Mouse (Mus musculus): ENCODE data around the gene Plk3.

Gene Plk3

DNA sequence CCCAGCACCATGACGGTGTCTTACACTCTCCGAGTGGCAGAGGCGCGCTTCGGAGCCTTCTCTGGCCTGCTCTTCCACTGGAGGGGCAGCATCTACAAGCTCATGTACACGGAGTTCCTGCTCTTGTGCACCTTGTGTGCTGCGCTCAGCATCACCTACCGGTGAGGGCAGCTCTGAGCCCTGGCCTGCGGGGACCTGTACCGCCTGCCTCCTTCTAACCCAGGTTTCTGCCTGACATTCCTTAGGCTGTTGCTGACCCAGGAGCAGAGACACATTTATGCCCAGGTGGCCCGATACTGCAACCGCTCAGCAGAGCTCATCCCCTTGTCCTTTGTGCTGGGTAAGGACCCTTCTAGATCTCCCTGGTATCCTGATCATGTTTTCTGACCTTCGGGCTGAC is 11.5 kb upstream of the Plk3 start:
- in situ Hi-C loops (cut with MboI; ENCODE audit: low pct_unique_long_range_greater_than_20kb in 1 of 2, low sequenced_read_pairs in 2 of 2, unreplicated experiment in 1 of 2) = loop anchor here (25.0 kb wide), 2 partner anchors 308 to 333 kb away; partner anchors contain the start of genes Hpdl (in 1 of the 2), Mutyh (in 1 of the 2) and Toe1 (in 1 of the 2)

DNA sequence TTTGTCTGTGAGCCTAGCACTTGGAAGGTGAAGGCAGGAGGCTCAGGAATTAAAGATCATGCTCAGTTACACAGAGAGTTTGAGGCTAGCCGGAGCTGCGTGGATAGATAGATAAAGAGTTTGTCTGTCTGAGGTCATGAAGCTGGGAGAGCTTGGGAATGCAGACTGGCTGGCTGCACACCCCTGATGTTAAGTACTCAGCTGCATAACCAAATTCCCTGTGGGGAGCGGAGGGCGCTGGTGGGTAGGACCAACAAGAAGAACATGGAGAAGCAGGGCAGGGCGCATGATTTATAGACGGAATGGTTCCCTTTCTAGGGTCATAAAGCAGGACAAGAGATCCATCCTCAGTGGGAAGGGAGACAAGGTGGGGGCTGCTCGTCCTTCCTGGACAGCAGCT is 9.3 kb upstream of the Plk3 start:
- in situ Hi-C loops (cut with MboI; ENCODE audit: low pct_unique_long_range_greater_than_20kb in 1 of 2, low sequenced_read_pairs in 2 of 2, unreplicated experiment in 1 of 2) = loop anchor here (5.0 to 25.0 kb wide), 5 partner anchors 36 to 331 kb away; partner anchors contain the start of genes Hpdl (in 1 of the 2), Mutyh (in 1 of the 2) and Toe1 (in 1 of the 2)

DNA sequence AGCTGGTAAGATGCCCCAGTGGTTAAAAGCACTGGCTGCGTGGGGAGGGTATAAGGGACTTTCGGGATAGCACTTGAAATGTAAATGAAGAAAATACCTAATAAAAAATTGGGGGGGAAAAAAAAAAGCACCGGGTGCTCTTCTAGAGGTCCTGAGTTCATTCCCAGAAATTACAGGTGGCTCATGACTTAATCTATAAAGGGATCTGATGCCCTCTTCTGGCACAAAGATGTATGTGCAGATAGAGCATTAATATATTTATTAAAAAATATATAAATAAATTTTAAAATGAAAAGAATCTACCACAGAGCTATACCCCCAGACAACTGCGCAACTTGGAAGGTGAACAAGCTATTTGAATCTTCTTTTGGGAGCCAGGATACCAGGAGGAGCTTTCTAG is 6.8 kb upstream of the Plk3 start:
- in situ Hi-C loops (cut with MboI; ENCODE audit: low pct_unique_long_range_greater_than_20kb in 1 of 2, low sequenced_read_pairs in 2 of 2, unreplicated experiment in 1 of 2) = loop anchor here (5.0 to 25.0 kb wide), 5 partner anchors 33 to 328 kb away; partner anchors contain the start of genes Hpdl (in 1 of the 2), Mutyh (in 1 of the 2) and Toe1 (in 1 of the 2)

DNA sequence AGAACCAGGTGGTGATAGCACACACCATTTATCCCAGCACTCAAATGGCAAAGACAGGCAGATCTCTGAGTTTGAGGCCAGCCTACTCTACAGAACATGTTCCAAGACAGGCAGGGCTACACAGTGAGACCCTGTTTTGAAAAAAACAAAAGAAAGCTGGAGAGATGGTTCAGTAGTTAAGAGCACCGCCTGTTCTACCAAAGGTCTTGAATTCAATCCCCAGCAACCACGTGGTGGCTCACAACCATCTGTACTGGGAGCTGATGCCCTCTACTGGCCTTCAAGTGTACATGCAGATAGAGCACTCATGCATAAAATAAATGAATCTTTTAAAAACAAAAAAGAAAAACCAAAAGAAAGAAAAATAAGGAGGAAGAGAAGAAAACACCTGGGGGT is 5.5 kb upstream of the Plk3 start:
- in situ Hi-C loops (cut with MboI; ENCODE audit: low pct_unique_long_range_greater_than_20kb in 1 of 2, low sequenced_read_pairs in 2 of 2, unreplicated experiment in 1 of 2) = loop anchor here (25.0 kb wide), 2 partner anchors 302 to 327 kb away; partner anchors contain the start of genes Hpdl (in 1 of the 2), Mutyh (in 1 of the 2) and Toe1 (in 1 of the 2)

DNA sequence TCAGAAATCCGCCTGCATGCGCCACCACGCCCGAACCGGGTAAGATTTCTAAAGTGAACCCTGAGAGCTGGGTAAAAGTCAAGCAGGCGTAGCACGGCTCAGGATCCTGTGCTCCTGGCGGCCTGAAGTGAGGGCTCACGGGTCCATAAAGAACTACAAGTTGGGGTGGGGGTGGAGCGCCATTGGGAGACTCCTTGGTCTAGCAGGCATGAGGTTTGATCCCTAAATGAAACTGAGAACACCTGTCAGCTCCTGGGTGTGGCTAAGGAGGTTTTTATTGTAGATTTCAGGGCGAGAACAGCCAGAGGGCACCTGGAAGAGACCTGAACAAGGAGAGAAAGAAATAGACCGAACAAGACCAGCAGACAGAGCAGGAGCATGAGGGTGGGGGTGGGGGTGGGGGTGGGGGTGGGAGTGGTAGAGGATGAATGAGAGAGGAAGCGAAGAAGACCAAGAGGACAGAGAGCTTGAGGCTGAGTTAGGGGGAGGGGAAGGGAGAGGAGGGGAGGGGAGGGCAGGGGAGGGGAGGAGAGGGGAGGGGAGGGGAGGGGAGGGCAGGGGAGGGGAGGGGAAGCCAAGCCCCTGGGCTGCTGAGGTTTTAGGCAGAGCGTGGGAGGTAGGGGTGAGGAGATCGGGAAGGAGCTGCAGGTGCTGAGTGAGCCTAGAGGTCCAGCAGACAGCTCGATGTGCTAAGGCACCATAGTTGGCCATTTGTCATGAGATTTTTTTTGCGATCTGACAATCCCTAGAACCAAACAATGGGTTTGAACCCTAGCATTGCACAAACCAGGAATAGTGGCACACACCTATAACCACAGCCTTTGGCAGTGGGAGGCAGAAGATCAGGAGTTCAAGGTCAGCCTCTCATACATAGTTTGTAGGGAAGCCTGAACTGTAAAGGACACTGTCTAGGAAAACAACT is 4.8 kb upstream of the Plk3 start:
- in situ Hi-C loops (cut with MboI; ENCODE audit: low pct_unique_long_range_greater_than_20kb in 1 of 2, low sequenced_read_pairs in 2 of 2, unreplicated experiment in 1 of 2) = loop anchor here (25.0 kb wide), 2 partner anchors 301 to 326 kb away; partner anchors contain the start of genes Hpdl (in 1 of the 2), Mutyh (in 1 of the 2) and Toe1 (in 1 of the 2)

DNA sequence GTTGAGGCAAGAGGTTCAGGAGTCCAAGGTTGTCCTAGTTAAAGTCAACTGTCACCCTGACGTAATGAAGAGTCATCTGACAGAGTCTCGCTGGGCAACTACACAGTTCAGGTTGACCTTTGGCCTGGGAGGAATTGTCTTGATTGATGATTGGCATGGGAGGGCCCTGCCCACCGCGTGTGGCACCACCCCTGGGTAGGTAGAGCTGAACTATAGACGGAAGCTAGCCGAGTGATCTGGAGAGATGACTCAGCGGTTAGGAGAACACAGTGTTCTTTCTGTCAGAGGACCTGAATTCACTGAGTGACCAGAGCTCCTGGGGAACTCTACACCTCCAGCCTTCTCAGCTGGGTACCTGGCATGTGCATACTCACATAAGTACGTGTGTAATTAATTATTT is 2.3 kb upstream of the Plk3 start:
- in situ Hi-C loops (cut with MboI; ENCODE audit: low pct_unique_long_range_greater_than_20kb in 1 of 2, low sequenced_read_pairs in 2 of 2, unreplicated experiment in 1 of 2) = loop anchor here (25.0 kb wide), 2 partner anchors 299 to 324 kb away; partner anchors contain the start of genes Hpdl (in 1 of the 2), Mutyh (in 1 of the 2) and Toe1 (in 1 of the 2)

DNA sequence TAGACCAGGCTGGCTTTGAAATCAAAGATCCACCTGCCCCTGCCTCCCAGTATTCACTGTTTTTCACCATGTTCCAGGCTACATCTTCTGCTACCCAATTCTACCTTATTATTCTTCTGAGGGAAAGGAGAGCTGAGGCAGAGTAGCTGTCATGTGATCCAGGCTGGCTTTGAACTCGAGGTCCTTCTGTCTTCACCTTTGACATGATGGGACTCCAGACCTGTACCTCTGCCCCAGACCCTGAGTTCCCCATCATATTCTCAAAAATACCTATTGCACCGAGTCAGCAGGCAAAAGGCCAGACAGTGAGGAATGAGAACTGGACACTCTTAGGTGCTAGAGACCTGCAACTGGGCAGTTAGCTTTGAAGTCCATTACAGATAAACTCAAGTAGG is 835 bp upstream of the Plk3 start:
- in situ Hi-C loops (cut with MboI; ENCODE audit: low pct_unique_long_range_greater_than_20kb in 1 of 2, low sequenced_read_pairs in 2 of 2, unreplicated experiment in 1 of 2) = loop anchor here (25.0 kb wide), 2 partner anchors 297 to 322 kb away; partner anchors contain the start of genes Hpdl (in 1 of the 2), Mutyh (in 1 of the 2) and Toe1 (in 1 of the 2)

DNA sequence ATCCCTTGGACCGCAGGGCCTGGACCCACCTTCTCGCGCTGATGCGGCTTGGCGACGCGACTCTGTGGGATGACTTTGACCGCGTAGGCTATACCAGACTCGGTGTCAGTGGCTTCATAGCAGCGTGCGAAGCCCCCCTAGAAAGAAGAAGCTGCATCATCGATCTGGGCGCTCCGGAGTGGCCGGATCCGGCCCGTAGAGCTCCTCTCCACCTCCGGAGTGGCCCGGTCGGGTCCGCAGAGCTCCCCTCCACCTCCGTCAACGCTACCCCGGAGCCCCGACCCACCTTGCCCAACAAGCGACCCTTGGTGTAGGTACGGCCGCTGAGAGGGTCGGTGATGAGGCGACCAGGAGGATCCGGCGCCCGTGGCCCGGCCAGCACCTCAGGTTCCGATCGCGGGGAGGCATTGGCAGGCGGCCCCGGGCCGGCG is 382 bp downstream of the Plk3 start:
- in situ Hi-C loops (cut with MboI; ENCODE audit: low pct_unique_long_range_greater_than_20kb in 1 of 2, low sequenced_read_pairs in 2 of 2, unreplicated experiment in 1 of 2) = loop anchor here (25.0 kb wide), 2 partner anchors 296 to 321 kb away; partner anchors contain the start of genes Hpdl (in 1 of the 2), Mutyh (in 1 of the 2) and Toe1 (in 1 of the 2)

DNA sequence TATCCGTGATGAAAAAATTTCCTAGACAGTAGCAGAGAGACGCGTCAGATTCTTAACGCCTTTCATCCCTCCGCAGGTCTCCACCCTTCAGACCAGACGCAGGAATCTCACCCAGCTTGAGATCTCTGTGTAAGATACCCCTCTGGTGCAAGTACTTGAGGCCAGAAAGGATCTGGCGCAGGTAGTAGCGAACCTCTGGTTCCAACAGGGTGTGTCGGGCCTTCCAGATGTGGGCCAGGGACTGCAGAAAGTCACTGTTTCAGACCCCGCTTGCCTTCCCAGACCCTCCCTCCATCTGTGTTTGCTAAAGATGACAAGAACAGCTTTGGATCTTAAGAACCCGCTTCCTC is 994 bp downstream of the Plk3 start:
- in situ Hi-C loops (cut with MboI; ENCODE audit: low pct_unique_long_range_greater_than_20kb in 1 of 2, low sequenced_read_pairs in 2 of 2, unreplicated experiment in 1 of 2) = loop anchor here (25.0 kb wide), 2 partner anchors 295 to 320 kb away; partner anchors contain the start of genes Hpdl (in 1 of the 2), Mutyh (in 1 of the 2) and Toe1 (in 1 of the 2)

DNA sequence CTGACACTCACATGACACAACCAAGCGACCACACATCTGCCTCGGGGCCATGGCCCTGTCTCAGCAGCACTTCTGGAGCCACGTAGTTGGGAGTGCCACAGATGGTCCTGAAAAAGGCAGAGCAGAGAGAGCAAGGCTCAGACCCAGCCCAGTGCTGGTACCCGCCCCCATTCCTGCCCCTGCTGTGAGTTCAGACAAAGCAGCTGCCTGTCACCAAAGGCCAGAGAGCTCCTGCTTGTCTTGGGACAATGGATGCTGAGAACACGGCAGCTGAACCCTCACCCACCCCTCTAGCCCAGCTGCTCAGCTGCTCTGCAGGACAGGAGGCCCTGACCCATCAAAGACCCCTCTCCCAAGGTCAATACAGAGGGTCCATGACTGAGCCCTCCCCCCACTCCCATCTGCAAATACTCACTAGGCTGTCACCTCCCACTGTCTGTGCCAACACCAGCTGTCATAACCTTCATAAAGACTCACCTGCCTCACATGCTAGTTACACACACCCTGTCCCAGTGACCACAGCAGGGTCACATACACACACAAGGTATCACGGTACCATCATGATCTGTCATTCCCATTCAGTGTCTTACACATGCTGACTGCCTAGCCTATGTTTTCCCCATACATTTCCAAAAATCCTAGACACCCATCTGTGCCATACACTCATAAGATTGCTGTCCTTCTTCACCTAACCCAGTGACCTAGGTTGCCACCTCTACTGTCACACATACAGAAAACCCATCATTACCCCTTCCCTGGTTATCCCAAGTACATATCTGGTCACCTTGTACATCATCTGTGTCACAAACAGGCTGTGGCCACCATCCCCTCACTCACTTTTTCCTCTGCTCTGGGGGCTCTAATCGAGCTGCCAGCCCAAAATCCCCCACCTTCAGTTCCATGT is 1.6 kb downstream of the Plk3 start:
- in situ Hi-C loops (cut with MboI; ENCODE audit: low pct_unique_long_range_greater_than_20kb in 1 of 2, low sequenced_read_pairs in 2 of 2, unreplicated experiment in 1 of 2) = loop anchor here (25.0 kb wide), 2 partner anchors 295 to 320 kb away; partner anchors contain the start of genes Hpdl (in 1 of the 2), Mutyh (in 1 of the 2) and Toe1 (in 1 of the 2)

DNA sequence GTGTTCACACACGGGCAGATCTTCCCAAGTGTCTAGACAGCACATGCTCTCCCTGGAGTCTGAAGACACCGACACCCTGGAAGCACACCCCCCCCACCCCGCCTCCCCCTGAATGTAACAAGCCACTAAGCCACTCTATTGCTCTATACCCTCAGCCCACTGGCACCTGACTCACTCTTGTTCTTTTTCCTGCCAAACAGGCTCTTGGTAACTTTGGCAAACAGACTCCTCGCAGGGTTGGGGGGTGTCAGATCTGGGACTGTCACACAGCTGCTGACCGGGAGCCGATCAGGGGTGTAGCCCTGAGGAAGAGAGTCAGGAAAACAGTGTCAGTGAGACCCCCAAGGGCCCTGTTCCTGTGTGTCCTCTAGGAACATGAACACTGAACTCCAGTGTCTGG is 2.6 kb downstream of the Plk3 start:
- in situ Hi-C loops (cut with MboI; ENCODE audit: low pct_unique_long_range_greater_than_20kb in 1 of 2, low sequenced_read_pairs in 2 of 2, unreplicated experiment in 1 of 2) = loop anchor here (25.0 kb wide), 2 partner anchors 294 to 319 kb away; partner anchors contain the start of genes Hpdl (in 1 of the 2), Mutyh (in 1 of the 2) and Toe1 (in 1 of the 2)

DNA sequence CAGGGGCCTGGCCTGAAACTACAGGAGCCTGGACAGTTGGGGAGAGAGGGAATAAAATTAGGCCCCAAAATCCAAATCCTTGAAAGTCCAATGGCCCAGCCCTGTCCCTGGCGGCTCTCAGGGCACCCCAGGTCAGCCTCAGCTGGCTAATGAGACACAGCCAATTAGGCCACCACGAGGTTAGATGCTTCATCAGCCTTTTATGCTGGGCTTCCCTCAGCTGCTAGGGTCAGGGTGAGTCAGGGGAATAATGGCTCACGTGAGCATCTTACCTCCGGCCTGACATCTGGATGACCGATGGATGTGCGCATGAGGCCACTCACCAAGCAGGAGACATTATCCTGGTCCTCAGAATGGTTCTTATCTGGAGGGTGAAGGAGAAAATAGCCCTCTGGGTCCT is 3.0 kb downstream of the Plk3 start:
- in situ Hi-C loops (cut with MboI; ENCODE audit: low pct_unique_long_range_greater_than_20kb in 1 of 2, low sequenced_read_pairs in 2 of 2, unreplicated experiment in 1 of 2) = loop anchor here (25.0 kb wide), 2 partner anchors 293 to 318 kb away; partner anchors contain the start of genes Hpdl (in 1 of the 2), Mutyh (in 1 of the 2) and Toe1 (in 1 of the 2)

DNA sequence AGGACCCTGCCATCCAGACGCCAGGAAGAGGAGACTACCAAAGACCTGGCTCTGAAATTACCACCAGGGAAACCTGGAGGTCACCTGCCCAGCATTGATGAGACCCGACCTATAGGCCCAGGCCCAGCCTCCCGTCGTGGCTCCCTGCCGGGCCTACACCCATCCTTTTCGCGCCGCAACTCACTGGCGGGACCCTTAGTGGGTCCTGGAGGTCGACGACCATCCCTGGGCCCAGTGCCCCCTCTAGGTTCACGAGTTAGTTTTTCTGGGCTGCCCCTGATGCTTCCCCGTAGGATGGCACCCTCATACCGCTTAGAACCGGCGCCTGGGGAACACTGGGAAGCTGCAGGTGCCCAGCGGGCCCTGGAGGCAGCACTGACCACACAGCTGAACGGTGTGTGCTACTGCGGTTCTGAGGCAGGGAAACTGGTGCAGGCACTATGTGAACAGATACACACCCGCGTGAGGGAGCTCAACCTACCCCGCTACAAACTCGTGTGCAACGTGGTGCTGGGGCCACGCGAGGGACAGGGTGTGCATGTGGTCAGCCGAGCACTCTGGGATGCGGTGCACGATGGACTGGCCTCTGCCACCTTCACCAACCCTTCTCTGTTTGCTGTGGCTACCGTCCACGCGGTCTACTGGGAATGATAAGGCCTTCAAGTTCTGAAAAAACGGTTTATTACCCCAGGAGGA is 5.6 kb downstream of the Plk3 start:
- in situ Hi-C loops (cut with MboI; ENCODE audit: low pct_unique_long_range_greater_than_20kb in 1 of 2, low sequenced_read_pairs in 2 of 2, unreplicated experiment in 1 of 2) = loop anchor here (25.0 kb wide), 2 partner anchors 291 to 316 kb away; partner anchors contain the start of genes Hpdl (in 1 of the 2), Mutyh (in 1 of the 2) and Toe1 (in 1 of the 2)

DNA sequence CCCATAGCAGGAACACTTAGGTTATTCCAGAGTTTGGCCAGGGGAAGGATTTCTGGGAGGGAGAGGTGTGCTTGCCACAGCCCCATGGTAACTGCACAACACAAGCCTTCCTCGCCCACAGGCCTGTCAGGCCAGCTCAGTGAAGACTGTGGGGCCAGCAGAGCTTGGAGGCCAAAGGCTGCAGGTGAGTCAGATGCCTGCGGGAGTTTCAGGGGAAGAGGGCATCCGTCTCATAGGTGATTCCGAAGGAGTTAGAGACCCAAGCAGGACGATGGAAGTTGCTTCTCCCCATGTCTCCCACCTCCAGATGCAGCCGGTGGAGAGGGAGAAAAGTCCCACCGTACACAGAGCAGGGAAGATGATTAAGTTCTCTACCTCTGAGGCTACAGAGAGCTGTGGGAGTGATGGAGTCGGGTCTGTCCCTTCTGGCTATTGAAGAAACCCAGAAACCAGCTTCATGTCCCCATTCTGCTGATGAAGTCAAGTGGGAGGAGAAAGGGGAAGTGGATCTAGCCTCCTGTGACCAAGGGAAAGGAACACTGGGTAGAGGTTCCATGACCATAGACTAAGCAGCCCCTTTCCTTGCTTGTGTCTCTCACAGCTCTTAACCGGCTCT is 7.0 kb downstream of the Plk3 start, which contains the start of gene Tctex1d4:
Tctex1d4 (plus strand) TSS at position 120 of the 616 bp plus-strand sequence.
- in situ Hi-C loops (cut with MboI; ENCODE audit: low pct_unique_long_range_greater_than_20kb in 1 of 2, low sequenced_read_pairs in 2 of 2, unreplicated experiment in 1 of 2) = loop anchor here (25.0 kb wide), 2 partner anchors 289 to 314 kb away; partner anchors contain the start of genes Hpdl (in 1 of the 2), Mutyh (in 1 of the 2) and Toe1 (in 1 of the 2)

DNA sequence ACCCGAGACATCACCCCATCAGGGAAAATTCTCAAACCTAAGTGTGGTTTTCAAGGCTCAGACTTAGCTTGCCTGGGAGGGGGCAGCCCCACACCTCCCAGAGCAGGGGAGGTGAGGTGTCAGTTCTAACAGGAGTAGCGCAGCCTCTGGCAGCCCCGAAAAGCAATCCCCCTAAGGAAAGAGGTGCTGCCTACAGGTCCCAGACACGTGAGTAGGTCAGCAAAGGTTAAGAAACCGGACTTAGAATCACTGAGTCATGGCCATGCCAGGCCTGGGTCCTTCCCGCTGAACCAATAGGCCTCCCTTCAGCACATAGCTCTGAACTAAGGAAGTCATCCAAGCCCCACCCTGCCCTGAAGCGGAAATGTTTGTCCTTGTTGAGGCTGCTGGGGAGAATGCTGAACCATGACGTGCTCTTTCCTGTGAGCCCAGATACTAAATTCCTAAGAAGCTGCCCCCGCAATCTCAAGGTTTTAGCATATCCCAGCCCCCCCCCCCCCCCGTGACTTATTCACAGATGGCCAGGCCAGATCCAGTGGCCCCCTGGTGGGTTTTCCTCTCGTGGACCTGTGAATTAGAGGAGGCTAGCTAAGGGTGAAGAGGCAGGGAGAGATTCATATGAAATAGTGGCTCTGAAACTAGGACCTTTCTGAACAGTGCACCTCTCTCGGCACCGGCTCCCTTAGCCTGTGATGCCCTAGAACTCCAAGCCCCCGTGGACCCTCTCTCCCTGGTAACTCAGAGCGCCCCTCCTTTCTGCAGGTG is 7.7 kb downstream of the Plk3 start:
- in situ Hi-C loops (cut with MboI; ENCODE audit: low pct_unique_long_range_greater_than_20kb in 1 of 2, low sequenced_read_pairs in 2 of 2, unreplicated experiment in 1 of 2) = loop anchor here (25.0 kb wide), 2 partner anchors 289 to 314 kb away; partner anchors contain the start of genes Hpdl (in 1 of the 2), Mutyh (in 1 of the 2) and Toe1 (in 1 of the 2)

Measured in mouse embryonic stem cell (cell line).